Mouse (Mus musculus): ENCODE data around the gene Paics. TPM values are rescaled to one million over a fixed set of nuclear protein-coding genes. Genes with fewer than 3 reads are reported as not detected.

The Paics gene
- polyA plus RNA-seq, 1 experiment, result 69.9 TPM

GRCm38 (mm10) chr5:76928124-76928832 is 22.8 kb upstream of the Paics start:
- Histone ChIP-seq H3ac (ENCODE audit: control insufficient read depth, insufficient read length) (no peak overlapping the region), H3K4me3 (no peak overlapping the region), H3K27me3 (ENCODE audit: control insufficient read depth, insufficient read depth, insufficient read length) (no peaks in the 10 kb centered on the region), H3K79me2 (ENCODE audit: control insufficient read depth, insufficient read depth) (peaks cover 17% of the 10 kb centered on the region), H3K4me2 (ENCODE audit: low read depth) (peak overlapping the region; percentile 26), H3K36me3 (ENCODE audit: control insufficient read depth, insufficient read depth) (no peaks in the 10 kb centered on the region)
- TF ChIP-seq MAX (IDR thresholded peaks at IDR 0.05; ENCODE audit: low read depth) (no peak), TCF12 (IDR thresholded peaks at IDR 0.05; ENCODE audit: insufficient read depth, poor library complexity, severe bottlenecking) (no peak), POLR2A (IDR thresholded peaks at IDR 0.05; ENCODE audit: insufficient read length, low read depth) (no peak), TCF3 (IDR thresholded peaks at IDR 0.05; ENCODE audit: insufficient read length, low read depth) (no peak), SRF (IDR thresholded peaks at IDR 0.05; ENCODE audit: control insufficient read depth, insufficient read length, low read depth) (no peak), USF1 (IDR thresholded peaks at IDR 0.05; ENCODE audit: low read depth) (no peak), REST (IDR thresholded peaks at IDR 0.05; ENCODE audit: insufficient read depth, insufficient read length) (no peak), E2F4 (IDR thresholded peaks at IDR 0.05; ENCODE audit: insufficient read depth) (no peak), CEBPB (IDR thresholded peaks at IDR 0.05; ENCODE audit: insufficient read depth, poor library complexity, severe bottlenecking) (no peak), MYOD1 (IDR thresholded peaks at IDR 0.05; ENCODE audit: control insufficient read depth in 1 of 3, insufficient read length in 2 of 3, low read depth in 2 of 3) (no peak), MYOG (IDR thresholded peaks at IDR 0.05; ENCODE audit: control insufficient read depth in 1 of 3, insufficient read depth in 1 of 3, insufficient read length in 2 of 3, low read depth in 2 of 3) (no peak), POLR2AphosphoS2 (IDR thresholded peaks at IDR 0.05; ENCODE audit: insufficient read length, low read depth) (no peak)

DNA sequence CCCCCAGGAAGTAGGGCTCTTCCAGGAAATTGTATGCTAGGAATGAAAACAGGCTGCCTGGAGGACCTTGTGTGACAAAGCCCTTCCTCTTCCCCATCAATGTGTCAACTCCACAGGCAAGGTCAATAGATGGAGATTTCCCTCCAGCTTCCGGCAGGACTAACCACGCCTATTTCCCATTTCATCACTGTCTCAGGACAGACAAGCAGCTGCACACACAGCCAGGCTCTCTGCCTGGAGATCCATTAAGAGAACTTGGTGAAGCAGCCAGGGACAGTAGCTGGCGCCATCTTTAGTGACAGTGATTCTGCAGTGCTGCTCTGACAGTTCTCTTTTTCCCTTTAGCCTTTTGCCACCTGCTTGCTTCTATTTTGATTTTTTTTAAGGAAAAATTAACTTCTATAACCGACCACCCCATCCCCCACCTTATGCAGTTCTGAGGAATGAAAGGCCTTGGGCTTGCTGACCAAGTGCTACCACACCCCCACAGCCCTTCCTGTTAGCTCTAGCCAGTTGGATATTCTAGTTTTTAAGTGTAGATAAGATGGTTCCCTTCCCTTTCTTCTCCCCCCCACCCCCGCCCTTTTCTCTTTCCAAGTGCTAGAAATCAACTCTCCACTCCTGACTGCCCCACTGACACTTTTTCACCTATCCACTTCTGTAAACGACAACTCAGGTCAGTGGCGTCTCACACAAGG is 21.8 kb upstream of the Paics start:
- no peaks in the 10 kb centered on the region for H3K36me3 ChIP-seq (ENCODE audit: control insufficient read depth, insufficient read depth)
- no peaks in the 10 kb centered on the region for H3K27me3 ChIP-seq (ENCODE audit: control insufficient read depth, insufficient read depth, insufficient read length)
- peaks cover 17% of the 10 kb centered on the region for H3K79me2 ChIP-seq (ENCODE audit: control insufficient read depth, insufficient read depth)
- no peak overlapping the region for H3ac ChIP-seq (ENCODE audit: control insufficient read depth, insufficient read length)
- no peak overlapping the region for H3K4me3 ChIP-seq
- TF ChIP-seq MYOD1 (IDR thresholded peaks at IDR 0.05; ENCODE audit: control insufficient read depth in 1 of 3, insufficient read length in 2 of 3, low read depth in 2 of 3) (peak in 1 of 3 experiments; percentile 27), SRF (IDR thresholded peaks at IDR 0.05; ENCODE audit: control insufficient read depth, insufficient read length, low read depth) (no peak), TCF12 (IDR thresholded peaks at IDR 0.05; ENCODE audit: insufficient read depth, poor library complexity, severe bottlenecking) (no peak), MYOG (IDR thresholded peaks at IDR 0.05; ENCODE audit: control insufficient read depth in 1 of 3, insufficient read depth in 1 of 3, insufficient read length in 2 of 3, low read depth in 2 of 3) (peak in 1 of 3 experiments; percentile 41), TCF3 (IDR thresholded peaks at IDR 0.05; ENCODE audit: insufficient read length, low read depth) (no peak)
- peak overlapping the region; percentile 32 for H3K4me2 ChIP-seq (ENCODE audit: low read depth)

DNA sequence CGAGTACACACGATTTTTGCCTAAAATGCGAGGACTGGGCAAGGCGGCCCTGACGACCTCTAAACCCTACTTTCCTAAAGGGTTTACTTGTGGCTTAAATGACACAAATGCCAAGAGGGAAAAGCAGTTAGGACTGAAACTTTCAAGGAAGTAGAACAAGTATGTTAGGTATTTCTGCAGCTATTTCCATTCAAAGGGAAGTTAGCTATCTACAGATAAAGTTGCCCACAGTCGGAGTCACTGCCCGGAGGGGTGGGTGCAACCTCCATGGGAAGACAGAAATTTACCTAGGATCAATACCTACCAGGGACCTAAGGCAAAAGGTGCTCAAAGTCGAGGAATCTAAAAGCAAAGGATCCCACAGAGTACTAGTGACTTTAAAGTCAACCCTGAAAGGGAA is 11.4 kb upstream of the Paics start:
- Histone ChIP-seq H3K79me2 (ENCODE audit: control insufficient read depth, insufficient read depth) (peaks cover 34% of the 10 kb centered on the region), H3K4me3 (no peak overlapping the region), H3K4me2 (ENCODE audit: low read depth) (no peak overlapping the region), H3ac (ENCODE audit: control insufficient read depth, insufficient read length) (no peak overlapping the region), H3K36me3 (ENCODE audit: control insufficient read depth, insufficient read depth) (no peaks in the 10 kb centered on the region), H3K27me3 (ENCODE audit: control insufficient read depth, insufficient read depth, insufficient read length) (no peaks in the 10 kb centered on the region)
- TF ChIP-seq CEBPB (IDR thresholded peaks at IDR 0.05; ENCODE audit: insufficient read depth, poor library complexity, severe bottlenecking) (no peak), REST (IDR thresholded peaks at IDR 0.05; ENCODE audit: insufficient read depth, insufficient read length) (no peak), TCF12 (IDR thresholded peaks at IDR 0.05; ENCODE audit: insufficient read depth, poor library complexity, severe bottlenecking) (no peak), POLR2A (IDR thresholded peaks at IDR 0.05; ENCODE audit: insufficient read length, low read depth) (no peak), MYOD1 (IDR thresholded peaks at IDR 0.05; ENCODE audit: control insufficient read depth in 1 of 3, insufficient read length in 2 of 3, low read depth in 2 of 3) (no peak), SRF (IDR thresholded peaks at IDR 0.05; ENCODE audit: control insufficient read depth, insufficient read length, low read depth) (no peak), USF1 (IDR thresholded peaks at IDR 0.05; ENCODE audit: low read depth) (no peak), POLR2AphosphoS2 (IDR thresholded peaks at IDR 0.05; ENCODE audit: insufficient read length, low read depth) (no peak), TCF3 (IDR thresholded peaks at IDR 0.05; ENCODE audit: insufficient read length, low read depth) (no peak), MAX (IDR thresholded peaks at IDR 0.05; ENCODE audit: low read depth) (no peak), E2F4 (IDR thresholded peaks at IDR 0.05; ENCODE audit: insufficient read depth) (no peak), MYOG (IDR thresholded peaks at IDR 0.05; ENCODE audit: control insufficient read depth in 1 of 3, insufficient read depth in 1 of 3, insufficient read length in 2 of 3, low read depth in 2 of 3) (no peak)

DNA sequence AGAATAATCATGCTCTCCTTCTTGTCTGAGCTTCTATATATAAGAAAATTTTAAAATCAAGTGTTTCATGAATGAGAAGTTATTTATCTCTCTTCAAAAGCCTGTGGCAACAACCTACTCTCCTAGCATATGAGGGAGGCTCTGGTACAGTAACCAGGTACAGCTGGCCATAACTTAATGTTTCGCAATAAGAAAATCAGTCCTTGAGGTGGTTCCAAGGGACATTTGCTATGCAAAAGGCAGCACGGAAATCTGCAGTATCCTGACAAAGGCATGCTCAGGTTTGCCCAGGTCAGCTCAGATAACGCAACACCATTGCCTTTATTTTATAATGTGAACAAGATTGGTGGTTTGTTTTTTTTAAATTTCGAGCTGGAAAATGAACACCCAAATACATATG is 9.1 kb upstream of the Paics start:
- H3K4me3 ChIP-seq, result no peak overlapping the region
- H3K4me2 ChIP-seq (ENCODE audit: low read depth), result no peak overlapping the region
- H3K36me3 ChIP-seq (ENCODE audit: control insufficient read depth, insufficient read depth), result no peaks in the 10 kb centered on the region
- no peaks in the 10 kb centered on the region for H3K27me3 ChIP-seq (ENCODE audit: control insufficient read depth, insufficient read depth, insufficient read length)
- no peak for TF ChIP-seq E2F4 (IDR thresholded peaks at IDR 0.05; ENCODE audit: insufficient read depth)
- TF ChIP-seq TCF3 (IDR thresholded peaks at IDR 0.05; ENCODE audit: insufficient read length, low read depth), result no peak
- TF ChIP-seq SRF (IDR thresholded peaks at IDR 0.05; ENCODE audit: control insufficient read depth, insufficient read length, low read depth), result no peak
- no peak for TF ChIP-seq MAX (IDR thresholded peaks at IDR 0.05; ENCODE audit: low read depth)
- no peak for TF ChIP-seq MYOD1 (IDR thresholded peaks at IDR 0.05; ENCODE audit: control insufficient read depth in 1 of 3, insufficient read length in 2 of 3, low read depth in 2 of 3)
- no peak for TF ChIP-seq TCF12 (IDR thresholded peaks at IDR 0.05; ENCODE audit: insufficient read depth, poor library complexity, severe bottlenecking)
- no peak for TF ChIP-seq CEBPB (IDR thresholded peaks at IDR 0.05; ENCODE audit: insufficient read depth, poor library complexity, severe bottlenecking)
- TF ChIP-seq USF1 (IDR thresholded peaks at IDR 0.05; ENCODE audit: low read depth), result no peak
- no peak for TF ChIP-seq POLR2A (IDR thresholded peaks at IDR 0.05; ENCODE audit: insufficient read length, low read depth)
- TF ChIP-seq POLR2AphosphoS2 (IDR thresholded peaks at IDR 0.05; ENCODE audit: insufficient read length, low read depth), result no peak
- TF ChIP-seq REST (IDR thresholded peaks at IDR 0.05; ENCODE audit: insufficient read depth, insufficient read length), result no peak
- no peak for TF ChIP-seq MYOG (IDR thresholded peaks at IDR 0.05; ENCODE audit: control insufficient read depth in 1 of 3, insufficient read depth in 1 of 3, insufficient read length in 2 of 3, low read depth in 2 of 3)
- H3ac ChIP-seq (ENCODE audit: control insufficient read depth, insufficient read length), result no peak overlapping the region
- peaks cover 56% of the 10 kb centered on the region for H3K79me2 ChIP-seq (ENCODE audit: control insufficient read depth, insufficient read depth)
